Mouse (Mus musculus) MEL (cell line): ENCODE data around the gene Ager.

ENCODE experiments used
- BHLHE40 ChIP-seq: IDR thresholded peaks from 2 replicates; pipeline ENCODE4 v1.6.1; 2012; ENCODE audit warnings: low read depth, mild to moderate bottlenecking, inconsistent platforms, low read length, improper control_type of control experiment, borderline replicate concordance
- CTCF ChIP-seq, 3 experiments: IDR thresholded peaks in 2 of 3; conservative IDR thresholded peaks in 1 of 3; 2 replicates each; pipeline ENCODE4 v1.5.1; 2011 to 2012; ENCODE audit warnings: low read length in 3 of 3, low read depth in 2 of 3, mild to moderate bottlenecking in 2 of 3, improper control_type of control experiment in 1 of 3, inconsistent platforms in 1 of 3, mixed read lengths in 1 of 3, moderate library complexity in 1 of 3; ENCODE audit not compliant: control insufficient read depth in 1 of 3, insufficient read depth in 1 of 3, poor library complexity in 1 of 3, severe bottlenecking in 1 of 3
- MYC ChIP-seq: IDR thresholded peaks from 2 replicates; pipeline ENCODE4 v1.6.1; 2011; ENCODE audit warnings: low read depth, mild to moderate bottlenecking, low read length, improper control_type of control experiment, moderate library complexity
- POLR2A ChIP-seq, 2 experiments: IDR thresholded peaks; 2 replicates each; pipeline ENCODE4 v1.6.1; 2011 to 2012; ENCODE audit warnings: low read length in 2 of 2, mild to moderate bottlenecking in 2 of 2, control low read depth in 1 of 2, improper control_type of control experiment in 1 of 2, low read depth in 1 of 2, moderate library complexity in 1 of 2; ENCODE audit not compliant: control insufficient read depth in 1 of 2, insufficient read depth in 1 of 2, poor library complexity in 1 of 2
- TAL1 ChIP-seq: IDR thresholded peaks from 2 replicates; pipeline ENCODE4 v1.6.1; 2012; ENCODE audit warnings: mild to moderate bottlenecking, inconsistent platforms, low read length, moderate library complexity, mixed read lengths
- TCF12 ChIP-seq: IDR thresholded peaks from 2 replicates; pipeline ENCODE4 v1.6.1; 2014; ENCODE audit warnings: low read depth, mild to moderate bottlenecking, inconsistent platforms, low read length, improper control_type of control experiment, moderate library complexity
- USF2 ChIP-seq, 2 experiments: IDR thresholded peaks; 2 replicates each; pipeline ENCODE4 v1.6.1; 2011 to 2012; ENCODE audit warnings: improper control_type of control experiment in 2 of 2, low read length in 2 of 2, borderline replicate concordance in 1 of 2, inconsistent platforms in 1 of 2, low read depth in 1 of 2, mild to moderate bottlenecking in 1 of 2; ENCODE audit not compliant: insufficient read depth in 1 of 2
- ZNF384 ChIP-seq: IDR thresholded peaks from 2 replicates; pipeline ENCODE4 v1.6.1; 2012; ENCODE audit warnings: low read depth, mild to moderate bottlenecking, inconsistent platforms, low read length, improper control_type of control experiment

DNA sequence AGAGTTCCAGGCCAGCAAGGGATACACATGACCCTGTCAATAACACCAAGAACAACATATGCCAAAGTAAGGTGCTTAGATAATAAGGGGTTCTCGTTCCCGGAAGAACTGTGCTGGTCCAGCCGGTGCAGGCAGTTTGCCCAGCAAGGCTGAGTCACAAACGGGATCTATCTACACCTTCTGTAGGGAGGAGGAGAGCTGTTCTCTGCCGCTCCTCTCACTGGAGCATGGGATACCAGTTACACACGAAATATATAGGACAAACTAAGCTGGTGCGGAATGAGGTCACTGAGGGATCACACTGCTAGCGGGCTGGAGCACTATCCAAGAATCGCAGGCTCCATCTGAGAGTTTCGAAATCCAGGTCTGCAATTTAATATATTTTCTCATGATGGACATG is 46.3 kb downstream of the Ager start:
- TF ChIP-seq USF2 (IDR thresholded peaks at IDR 0.05; ENCODE audit: borderline replicate concordance in 1 of 2, insufficient read depth in 1 of 2, low read depth in 1 of 2, low read length in 2 of 2), result no peak
- TF ChIP-seq TAL1, result no peak
- no peak for TF ChIP-seq ZNF384
- no peak for TF ChIP-seq TCF12
- TF ChIP-seq BHLHE40, result no peak
- no peak for TF ChIP-seq CTCF (IDR thresholded peaks at IDR 0.05 in 2 of 3, conservative IDR thresholded peaks at IDR 0.05 in 1 of 3; ENCODE audit: control insufficient read depth in 1 of 3, insufficient read depth in 1 of 3, low read depth in 2 of 3, low read length in 3 of 3, poor library complexity in 1 of 3, severe bottlenecking in 1 of 3)
- no peak for TF ChIP-seq POLR2A (IDR thresholded peaks at IDR 0.05; ENCODE audit: control insufficient read depth in 1 of 2, insufficient read depth in 1 of 2, low read depth in 1 of 2, low read length in 2 of 2, poor library complexity in 1 of 2)
- no peak for TF ChIP-seq MYC
